Mouse (Mus musculus) midbrain, embryonic 15.5 days (tissue): ENCODE measurements around the gene U2surp. TPM values are rescaled to one million over a fixed set of nuclear protein-coding genes. Genes with fewer than 3 reads are reported as not detected.
A peak's percentile ranks its signal among the peaks of the same experiment; 100 is the strongest.

Source experiments
- ATAC-seq: fragments of 200-750 bp; cut with Nextera tagmentation; replicated peaks from 2 replicates; pipeline ENCODE4 v1.8.0; 2017; ENCODE audit warnings: moderate TSS enrichment
- H3K27ac ChIP-seq: fragments of 300-500 bp; sonication (generic); 2 replicates; pipeline ENCODE4 v1.5.1; 2015; ENCODE audit warnings: mild to moderate bottlenecking, inconsistent platforms
- H3K27me3 ChIP-seq: fragments of 300-500 bp; sonication (generic); replicated peaks from 2 replicates; pipeline ENCODE4 v1.6.1; 2015; ENCODE audit warnings: inconsistent platforms
- H3K36me3 ChIP-seq: fragments of 300-500 bp; sonication (generic); replicated peaks from 2 replicates; pipeline ENCODE4 v1.6.1; 2015; ENCODE audit warnings: inconsistent platforms
- H3K4me1 ChIP-seq: fragments of 300-500 bp; sonication (generic); 2 replicates; pipeline ENCODE4 v1.6.1; 2015; ENCODE audit warnings: inconsistent platforms
- H3K4me2 ChIP-seq: fragments of 300-500 bp; sonication (generic); 2 replicates; pipeline ENCODE4 v1.6.1; 2015; ENCODE audit warnings: inconsistent platforms, mild to moderate bottlenecking, moderate library complexity
- H3K4me3 ChIP-seq: fragments of 300-500 bp; sonication (generic); 2 replicates; pipeline ENCODE4 v1.5.1; 2015; ENCODE audit warnings: mild to moderate bottlenecking, inconsistent platforms
- H3K9ac ChIP-seq: fragments of 300-500 bp; sonication (generic); 2 replicates; pipeline ENCODE4 v1.6.1; 2015; ENCODE audit warnings: mild to moderate bottlenecking, inconsistent platforms
- H3K9me3 ChIP-seq: fragments of 300-500 bp; sonication (generic); 2 replicates; pipeline ENCODE4 v1.6.1; 2016; ENCODE audit warnings: inconsistent platforms
- WGBS: fragments of 180-500 bp; shearing (Covaris S2); methylation state at CpG from one replicate; pipeline ENCODE4 v1.1.7; 2015; ENCODE audit warnings: mixed read lengths; 5-methylcytosine and 5-hydroxymethylcytosine counted together
- polyA plus RNA-seq: library from polyadenylated mRNA; unstranded; fragments of >200 nt; fragmentation: Nextera tagmentation; extraction: Ambion mirVana; gene quantifications from 2 replicates; pipeline ENCODE4 v1.2.1, GENCODE M21; 2015

U2surp gene
- 115 and 129 TPM in 2 replicates for polyA plus RNA-seq

DNA sequence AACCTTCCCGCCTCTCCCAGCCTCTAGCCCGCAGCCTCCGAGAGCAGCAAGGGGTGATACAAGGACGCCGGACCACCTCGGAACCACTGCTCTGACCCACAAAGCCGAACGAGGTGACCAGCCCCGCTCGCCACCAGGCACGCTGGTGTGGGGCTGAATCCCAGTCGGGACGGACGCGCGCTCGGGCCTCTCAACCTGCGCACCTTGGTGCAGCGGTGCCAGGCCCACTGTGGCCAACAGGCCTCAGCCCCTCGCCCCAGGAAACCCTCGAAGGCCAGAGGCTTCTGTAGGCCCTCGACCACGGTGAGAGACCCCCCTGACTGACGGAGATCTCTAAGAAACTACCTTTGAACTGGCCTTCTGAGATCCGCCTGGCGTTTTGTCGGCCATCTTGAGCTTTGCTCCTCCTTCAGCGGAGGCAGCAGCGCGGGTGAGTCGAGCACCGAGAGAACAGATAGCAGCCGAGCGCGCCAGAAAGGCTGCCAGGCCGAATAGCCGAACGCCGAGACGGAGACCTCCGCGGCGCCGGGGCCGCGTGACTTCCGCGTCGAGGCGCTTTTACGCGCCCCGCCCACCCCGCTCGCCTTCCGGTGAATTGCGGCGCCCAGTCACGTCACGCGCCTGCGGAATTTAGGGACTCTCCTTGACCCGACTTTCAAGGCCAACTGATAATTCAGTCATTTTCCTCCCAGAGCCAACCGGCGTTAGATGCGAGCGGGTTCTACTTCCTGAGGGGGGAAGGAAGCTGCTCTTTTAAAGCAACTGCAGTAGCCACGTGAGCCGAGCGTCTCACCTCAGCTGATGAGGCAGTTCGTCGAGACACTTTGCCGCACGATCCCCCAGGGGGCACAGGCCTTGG is at the start of gene U2surp:
Gene U2surp (minus strand): TSS at position 525 of the 859 bp plus-strand sequence.
- H3K9ac ChIP-seq: peak within 1 kb of the TSS; percentile 85
- no peaks in the 10 kb centered on the region for H3K36me3 ChIP-seq
- ATAC-seq: peak; percentile 97
- H3K27ac ChIP-seq: peak within 1 kb of the TSS; percentile 93
- no peaks in the 10 kb centered on the region for H3K27me3 ChIP-seq
- under 1% methylated on average over 74 of the region's 74 CpGs for WGBS
- peaks cover 24% of the 10 kb centered on the region for H3K4me1 ChIP-seq
- no peaks in the 10 kb centered on the region for H3K9me3 ChIP-seq
- peak within 1 kb of the TSS; percentile 93 for H3K4me2 ChIP-seq
- H3K4me3 ChIP-seq: peak within 1 kb of the TSS; percentile 81

DNA sequence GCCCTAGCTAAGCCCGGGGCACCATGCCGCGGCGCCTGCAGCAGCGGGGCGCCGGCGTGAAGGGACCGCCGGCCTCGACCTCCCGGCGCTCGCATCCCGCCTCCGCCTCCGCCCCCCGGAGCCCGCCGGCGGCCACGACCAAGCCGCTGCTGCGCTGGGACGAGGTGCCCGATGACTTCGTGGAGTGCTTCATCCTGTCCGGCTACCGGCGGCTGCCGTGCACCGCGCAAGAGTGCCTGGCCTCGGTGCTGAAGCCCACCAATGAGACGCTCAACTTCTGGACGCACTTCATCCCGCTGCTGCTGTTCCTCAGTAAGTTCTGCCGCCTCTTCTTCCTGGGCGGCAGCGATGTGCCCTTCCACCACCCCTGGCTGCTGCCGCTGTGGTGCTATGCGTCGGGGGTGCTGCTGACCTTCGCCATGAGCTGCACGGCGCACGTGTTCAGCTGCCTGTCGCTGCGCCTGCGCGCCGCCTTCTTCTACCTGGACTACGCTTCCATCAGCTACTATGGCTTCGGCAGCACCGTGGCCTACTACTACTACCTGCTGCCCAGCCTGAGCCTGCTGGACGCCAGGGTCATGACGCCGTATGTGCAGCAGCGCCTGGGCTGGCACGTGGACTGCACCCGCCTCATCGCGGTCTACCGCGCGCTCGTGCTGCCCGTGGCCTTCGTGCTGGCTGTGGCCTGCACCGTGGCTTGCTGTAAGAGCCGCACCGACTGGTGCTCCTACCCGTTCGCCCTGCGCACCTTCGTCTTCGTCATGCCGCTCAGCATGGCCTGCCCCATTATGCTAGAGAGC is 48.3 kb upstream of the U2surp start:
- H3K4me3 ChIP-seq: peak overlapping the region; percentile 63
- peak overlapping the region; percentile 74 for H3K9ac ChIP-seq
- ATAC-seq: peak; percentile 85
- peaks cover 33% of the 10 kb centered on the region for H3K4me1 ChIP-seq
- H3K9me3 ChIP-seq: no peaks in the 10 kb centered on the region
- H3K36me3 ChIP-seq: no peaks in the 10 kb centered on the region
- H3K27me3 ChIP-seq: peaks cover 12% of the 10 kb centered on the region
- 13% methylated on average over 78 of the region's 78 CpGs for WGBS
- peak overlapping the region; percentile 79 for H3K4me2 ChIP-seq
- H3K27ac ChIP-seq: peak overlapping the region; percentile 79

DNA sequence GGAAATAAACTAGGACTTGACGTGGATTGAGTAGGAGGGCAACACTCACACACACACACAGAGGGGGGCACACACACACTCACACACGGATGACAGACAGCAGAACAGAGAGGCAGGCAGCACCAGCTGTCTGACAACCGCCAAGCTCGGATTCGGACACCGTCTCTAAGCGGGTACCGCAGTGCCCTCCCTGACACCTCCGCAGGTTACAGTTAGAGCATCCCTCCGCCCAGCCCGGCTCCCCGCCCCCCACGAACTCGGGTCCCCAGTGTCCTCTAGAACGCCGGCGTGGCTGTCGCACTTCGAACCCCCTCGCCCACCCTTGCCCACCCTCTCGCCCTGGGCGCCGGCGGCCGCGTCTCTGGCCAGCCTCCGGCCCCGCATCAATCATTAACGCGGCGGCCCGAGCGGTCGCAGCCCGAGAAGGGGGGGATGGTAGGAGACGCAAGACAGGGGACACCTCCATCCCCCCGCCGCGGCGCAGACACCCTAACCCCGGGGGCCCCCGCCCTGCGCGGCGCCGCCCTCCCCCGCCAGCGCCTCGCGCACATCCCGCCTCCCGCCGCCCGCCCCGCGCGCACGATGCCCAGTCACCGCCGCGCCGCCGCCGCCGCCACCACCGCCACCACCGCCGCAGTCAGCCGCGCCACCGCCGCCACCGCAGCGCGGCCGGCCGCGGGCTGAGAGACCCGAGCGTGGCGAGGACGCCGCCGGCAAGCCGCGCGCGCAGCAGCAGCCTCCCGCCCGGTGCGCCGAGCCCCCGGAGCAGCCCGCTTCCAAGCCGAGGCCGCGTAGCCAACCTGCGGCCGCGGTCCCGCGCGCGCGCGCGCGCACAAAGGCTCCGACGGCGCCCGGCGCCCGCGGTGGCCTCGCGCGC is 47.5 kb upstream of the U2surp start, which contains the start of gene Paqr9:
Gene Paqr9 (plus strand): TSS at position 599 of the 877 bp plus-strand sequence.
- Histone ChIP-seq H3K27me3 (peaks cover 12% of the 10 kb centered on the region), H3K4me3 (peak within 1 kb of the TSS; percentile 63), H3K4me1 (peaks cover 33% of the 10 kb centered on the region), H3K36me3 (no peaks in the 10 kb centered on the region), H3K4me2 (peak within 1 kb of the TSS; percentile 79), H3K9ac (peak within 1 kb of the TSS; percentile 74), H3K27ac (peak within 1 kb of the TSS; percentile 79), H3K9me3 (no peaks in the 10 kb centered on the region)
- peak; percentile 71 for ATAC-seq
- 1% methylated on average over 43 of the region's 118 CpGs for WGBS

DNA sequence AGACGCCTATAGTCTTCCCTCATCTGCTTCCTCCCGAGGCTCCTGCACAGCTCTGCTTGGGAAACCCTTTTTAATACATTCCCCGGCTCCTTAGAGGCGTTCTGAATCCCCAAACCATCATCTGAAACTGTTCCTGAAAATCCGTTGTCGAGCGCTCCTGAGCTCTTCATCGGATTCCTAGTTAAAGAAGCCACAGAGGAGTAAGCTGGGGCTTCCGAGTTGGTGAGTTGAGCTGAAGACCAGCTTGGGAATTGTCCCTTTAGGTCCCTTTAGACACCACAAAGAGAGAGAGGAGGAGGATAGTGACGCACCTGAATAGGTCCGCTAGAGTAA is 46.9 kb upstream of the U2surp start:
- no peak for ATAC-seq
- Histone ChIP-seq H3K4me1 (peaks cover 33% of the 10 kb centered on the region), H3K4me3 (peak overlapping the region; percentile 63), H3K9ac (peak overlapping the region; percentile 74), H3K9me3 (no peaks in the 10 kb centered on the region), H3K27ac (peak overlapping the region; percentile 79), H3K36me3 (no peaks in the 10 kb centered on the region), H3K27me3 (peaks cover 12% of the 10 kb centered on the region), H3K4me2 (peak overlapping the region; percentile 79)
- WGBS: 7% methylated on average over 11 of the region's 11 CpGs

DNA sequence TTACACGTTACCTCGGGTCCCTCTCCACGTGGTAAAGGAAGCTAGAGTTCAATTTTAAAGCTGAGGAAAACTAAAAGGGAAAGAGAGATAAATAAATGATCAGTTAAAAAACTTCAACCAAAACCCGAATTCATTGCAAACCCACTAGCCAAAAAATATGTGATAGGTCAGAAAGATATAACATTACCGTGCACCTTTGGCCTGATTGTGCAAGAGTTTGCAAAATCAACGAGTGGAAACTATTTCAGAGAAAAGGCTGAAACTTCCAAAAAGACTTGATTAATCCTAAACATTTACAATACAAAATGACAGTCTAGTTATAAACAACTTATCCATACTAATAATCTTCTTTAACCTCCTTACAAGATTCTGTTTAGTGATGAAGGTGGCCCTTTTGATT is 45.9 kb upstream of the U2surp start:
- 69% methylated on average over 6 of the region's 6 CpGs for WGBS
- Histone ChIP-seq H3K4me3 (no peak overlapping the region), H3K4me2 (no peak overlapping the region), H3K9ac (no peak overlapping the region), H3K27ac (no peak overlapping the region), H3K27me3 (peaks cover 12% of the 10 kb centered on the region), H3K4me1 (peaks cover 33% of the 10 kb centered on the region), H3K36me3 (no peaks in the 10 kb centered on the region), H3K9me3 (no peaks in the 10 kb centered on the region)
- ATAC-seq: no peak

DNA sequence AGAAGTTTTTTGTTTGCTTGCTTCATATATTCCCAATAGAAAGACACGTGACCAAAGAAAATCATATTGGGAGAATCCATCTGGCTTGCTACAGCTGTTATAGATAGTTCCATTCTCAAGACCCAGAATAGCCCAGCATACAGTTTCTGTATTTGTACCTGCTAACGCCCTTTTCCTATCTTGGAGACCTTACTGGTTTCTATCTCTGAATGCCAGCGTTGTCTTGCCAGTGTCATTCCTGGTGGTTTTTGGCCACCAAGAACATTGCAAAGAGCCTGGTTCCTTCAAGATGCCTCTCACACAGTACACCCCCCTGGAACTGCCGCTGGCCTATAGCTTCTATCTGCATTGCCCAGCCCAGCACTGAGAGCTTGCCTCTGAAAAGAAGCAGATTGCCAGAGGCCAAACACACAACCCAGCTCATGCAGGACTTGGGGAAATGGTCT is 44.3 kb upstream of the U2surp start:
- no peaks in the 10 kb centered on the region for H3K36me3 ChIP-seq
- no peak for ATAC-seq

DNA sequence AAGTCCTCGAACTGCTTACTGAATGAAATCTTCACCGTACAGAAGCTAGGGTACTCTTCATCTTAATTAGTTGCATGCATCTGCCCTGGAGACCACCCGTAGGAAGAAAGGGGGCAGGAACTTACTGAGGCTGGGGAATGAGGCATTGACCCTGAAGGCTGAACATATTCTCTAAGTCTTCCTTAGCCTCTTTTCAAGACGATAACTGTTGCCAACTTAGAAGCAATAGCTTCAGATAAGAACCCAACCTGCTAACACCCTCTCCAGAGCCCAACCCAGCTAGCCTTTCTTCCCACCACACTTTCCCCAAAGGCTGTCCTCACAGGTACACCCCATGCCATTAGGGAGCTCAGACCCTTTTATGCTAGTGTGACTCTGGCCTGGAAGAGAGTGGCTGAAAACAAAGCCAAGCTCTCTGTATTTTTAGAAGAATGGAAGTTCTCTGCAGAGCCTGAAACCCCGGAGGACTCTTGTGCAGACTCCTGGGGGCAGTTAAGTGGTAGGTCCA is 43.5 kb upstream of the U2surp start:
- Histone ChIP-seq H3K36me3 (no peaks in the 10 kb centered on the region), H3K4me3 (no peak overlapping the region), H3K27me3 (peaks cover 4% of the 10 kb centered on the region; the same call in 1 of the 2 replicates), H3K4me1 (peaks cover 13% of the 10 kb centered on the region), H3K9ac (no peak overlapping the region), H3K4me2 (no peak overlapping the region), H3K9me3 (no peaks in the 10 kb centered on the region), H3K27ac (no peak overlapping the region)
- no peak for ATAC-seq
- WGBS: 65% methylated on average over 5 of the region's 5 CpGs

More for the DNA sequence above, 44.3 kb upstream of the U2surp start:
- Histone ChIP-seq H3K27me3 (peaks cover 8% of the 10 kb centered on the region; the same call in 1 of the 2 replicates), H3K4me2 (no peak overlapping the region), H3K4me1 (peaks cover 21% of the 10 kb centered on the region), H3K4me3 (no peak overlapping the region), H3K27ac (no peak overlapping the region), H3K9me3 (no peaks in the 10 kb centered on the region), H3K9ac (no peak overlapping the region)
- WGBS: 95% methylated on average over 4 of the region's 4 CpGs

DNA sequence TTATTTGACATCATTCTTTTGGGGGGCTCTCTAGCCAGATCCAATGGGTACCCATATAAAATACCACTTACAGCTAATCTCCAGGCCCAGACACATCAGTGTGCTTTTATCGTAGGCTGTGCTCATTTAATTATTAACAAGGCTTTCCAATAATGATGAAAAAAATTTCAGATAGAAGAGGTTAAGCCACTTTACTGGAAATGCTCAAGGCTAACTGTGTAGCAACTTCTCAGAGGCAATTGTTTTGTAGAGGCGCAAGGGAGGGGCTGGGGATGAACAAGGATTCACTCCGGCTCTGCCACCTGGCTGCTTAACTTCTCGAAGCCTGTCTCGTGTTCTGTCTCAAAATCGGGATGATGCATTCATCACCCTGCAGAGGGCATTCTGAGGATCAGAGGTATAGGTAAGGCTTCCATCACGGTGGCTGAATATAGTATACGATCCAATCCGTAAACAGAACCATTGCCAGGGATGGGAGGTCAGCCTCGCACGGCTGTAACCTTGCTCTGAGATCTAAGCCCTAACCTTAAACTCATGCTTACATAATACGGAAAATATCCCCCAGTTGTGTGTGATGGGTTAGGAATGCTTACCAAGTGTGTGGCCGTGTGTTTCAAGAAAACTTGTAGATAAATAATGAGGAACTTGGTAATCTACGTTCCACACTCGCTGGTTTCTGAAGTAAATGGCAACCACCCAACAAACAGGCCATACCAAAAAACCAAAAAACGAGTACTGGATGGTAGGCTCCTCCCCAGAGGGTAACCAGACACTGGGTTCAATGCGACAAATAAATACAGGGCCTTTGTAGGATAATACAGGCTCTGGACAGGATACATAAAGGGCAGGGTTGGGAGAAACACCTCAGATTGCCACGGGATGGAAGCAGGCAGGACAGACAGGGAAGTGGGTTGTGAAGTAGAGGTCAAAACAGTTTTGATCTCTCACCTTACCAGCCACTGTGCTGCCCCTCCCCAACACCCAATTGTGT is 42.7 kb upstream of the U2surp start:
- Histone ChIP-seq H3K4me2 (no peak overlapping the region), H3K36me3 (no peaks in the 10 kb centered on the region), H3K4me1 (peaks cover 9% of the 10 kb centered on the region), H3K27me3 (peaks cover 4% of the 10 kb centered on the region; the same call in 1 of the 2 replicates), H3K9ac (no peak overlapping the region), H3K9me3 (no peaks in the 10 kb centered on the region), H3K27ac (no peak overlapping the region), H3K4me3 (no peak overlapping the region)
- 84% methylated on average over 18 of the region's 18 CpGs for WGBS
- no peak for ATAC-seq

DNA sequence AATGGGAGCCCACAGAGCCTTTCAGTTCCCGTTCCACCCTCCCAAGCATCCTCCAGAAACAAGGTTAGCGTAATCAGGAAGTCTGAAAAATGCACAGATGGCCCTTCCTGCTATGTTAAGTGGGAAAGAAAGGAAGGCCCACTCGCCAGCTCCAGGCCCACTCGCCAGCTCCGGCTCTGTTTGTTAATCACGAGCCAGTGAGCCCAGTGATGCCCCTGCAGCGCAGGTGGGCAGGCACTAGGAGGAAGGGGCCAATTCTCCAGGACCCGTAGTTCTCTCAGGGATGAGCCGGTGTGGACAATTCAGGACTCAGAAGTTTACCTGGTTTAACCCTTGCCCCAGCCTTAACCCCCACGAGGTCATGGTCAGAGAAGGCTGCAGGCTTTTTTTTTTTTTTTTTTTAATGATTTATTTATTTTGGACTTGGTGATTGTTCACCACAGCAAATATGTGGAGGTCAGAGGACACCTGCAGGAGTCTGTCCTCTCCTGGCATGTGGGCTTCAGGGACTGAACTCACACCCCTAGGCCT is 40.4 kb upstream of the U2surp start:
- no peaks in the 10 kb centered on the region for H3K4me1 ChIP-seq
- H3K36me3 ChIP-seq: no peaks in the 10 kb centered on the region
- H3K9ac ChIP-seq: no peak overlapping the region
- H3K4me3 ChIP-seq: no peak overlapping the region
- peaks cover 2% of the 10 kb centered on the region; the same call in 1 of the 2 replicates for H3K27me3 ChIP-seq
- no peak for ATAC-seq
- no peak overlapping the region for H3K4me2 ChIP-seq
- H3K9me3 ChIP-seq: no peaks in the 10 kb centered on the region
- H3K27ac ChIP-seq: no peak overlapping the region
- 75% methylated on average over 10 of the region's 10 CpGs for WGBS

DNA sequence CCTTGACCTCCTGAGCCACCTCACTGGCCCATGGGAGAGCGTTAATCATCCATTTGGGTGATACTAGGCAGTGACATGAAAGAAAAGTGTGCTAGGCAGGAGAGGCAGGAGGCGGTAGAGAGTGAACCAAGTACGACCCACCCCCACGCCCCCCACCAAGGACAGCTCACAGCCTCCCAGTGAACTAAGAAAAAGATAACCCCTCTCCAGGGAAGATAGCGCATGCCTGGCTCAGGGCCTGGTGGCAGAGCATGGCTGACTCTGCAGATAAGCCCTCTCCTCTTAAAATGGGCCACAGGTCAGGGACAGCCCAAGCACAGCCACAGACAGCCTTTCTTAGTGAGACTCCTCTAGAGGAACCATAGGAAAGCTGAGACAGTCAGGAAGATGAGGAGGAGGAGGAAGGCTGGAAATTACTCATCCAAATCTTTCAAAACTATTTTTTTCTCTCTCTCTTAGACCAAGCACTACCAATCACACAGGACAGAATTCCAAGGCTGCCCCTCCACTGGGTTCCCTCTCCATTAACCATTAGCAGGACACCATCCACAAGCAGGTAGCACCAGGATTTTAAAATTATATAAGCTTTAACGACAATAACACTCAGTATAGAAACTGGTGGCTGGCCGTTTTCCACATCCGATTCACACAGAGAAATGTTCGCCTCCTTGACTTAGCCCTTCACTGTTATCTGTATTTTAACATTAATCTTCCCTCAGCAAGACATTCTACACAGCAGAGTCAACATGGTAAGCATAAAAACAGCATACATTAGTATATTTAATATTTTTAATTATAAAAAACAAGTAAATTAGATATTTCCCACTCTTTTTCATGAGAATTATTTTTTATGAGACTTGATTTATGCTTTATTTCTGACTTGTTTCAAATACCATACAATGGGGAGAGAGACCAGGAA is 39.3 kb upstream of the U2surp start:
- 80% methylated on average over 9 of the region's 9 CpGs for WGBS
- H3K27me3 ChIP-seq: no peaks in the 10 kb centered on the region
- ATAC-seq: no peak
- H3K4me2 ChIP-seq: no peak overlapping the region
- no peak overlapping the region for H3K27ac ChIP-seq
- no peaks in the 10 kb centered on the region for H3K9me3 ChIP-seq
- H3K4me1 ChIP-seq: no peaks in the 10 kb centered on the region
- no peak overlapping the region for H3K4me3 ChIP-seq
- H3K36me3 ChIP-seq: no peaks in the 10 kb centered on the region
- H3K9ac ChIP-seq: no peak overlapping the region
